Mouse (Mus musculus) neural tube, embryonic 13.5 days (tissue): ENCODE data around the gene Dazl. TPM values are rescaled to one million over a fixed set of nuclear protein-coding genes. Genes with fewer than 3 reads are reported as not detected.
A peak's percentile ranks its signal among the peaks of the same experiment; 100 is the strongest.

ENCODE experiments used
- ATAC-seq: fragments of 200-750 bp; cut with Nextera tagmentation; 2 replicates; pipeline ENCODE4 v1.8.0; 2017; ENCODE audit warnings: low read depth, mild to moderate bottlenecking, moderate TSS enrichment, moderate library complexity
- H3K27ac ChIP-seq: fragments of 300-500 bp; sonication (generic); replicated peaks from 2 replicates; pipeline ENCODE4 v1.5.1; 2015; ENCODE audit warnings: moderate library complexity, mild to moderate bottlenecking, inconsistent platforms
- H3K27me3 ChIP-seq: fragments of 300-500 bp; sonication (generic); 2 replicates; pipeline ENCODE4 v1.6.1; 2015; ENCODE audit warnings: mild to moderate bottlenecking, inconsistent platforms
- H3K36me3 ChIP-seq: fragments of 300-500 bp; sonication (generic); 2 replicates; pipeline ENCODE4 v1.6.1; 2015; ENCODE audit warnings: mild to moderate bottlenecking, inconsistent platforms
- H3K4me1 ChIP-seq: fragments of 300-500 bp; sonication (generic); replicated peaks from 2 replicates; pipeline ENCODE4 v1.6.1; 2015; ENCODE audit warnings: inconsistent platforms
- H3K4me2 ChIP-seq: fragments of 300-500 bp; sonication (generic); 2 replicates; pipeline ENCODE4 v1.6.1; 2015; ENCODE audit warnings: inconsistent platforms, mild to moderate bottlenecking, moderate library complexity
- H3K4me3 ChIP-seq: fragments of 300-500 bp; sonication (generic); 2 replicates; pipeline ENCODE4 v1.5.1; 2015; ENCODE audit warnings: mild to moderate bottlenecking, inconsistent platforms
- H3K9ac ChIP-seq: fragments of 300-500 bp; sonication (generic); 2 replicates; pipeline ENCODE4 v1.6.1; 2015; ENCODE audit warnings: moderate library complexity, mild to moderate bottlenecking, inconsistent platforms
- H3K9me3 ChIP-seq: fragments of 300-500 bp; sonication (generic); 2 replicates; pipeline ENCODE4 v1.6.1; 2016; ENCODE audit warnings: inconsistent platforms
- WGBS: fragments of 180-500 bp; shearing (Covaris S2); methylation state at CpG from one replicate; pipeline ENCODE4 v1.1.7; 2015; 5-methylcytosine and 5-hydroxymethylcytosine counted together
- polyA plus RNA-seq: library from polyadenylated mRNA; unstranded; fragments of >200 nt; fragmentation: Nextera tagmentation; extraction: Ambion mirVana; gene quantifications from 2 replicates; pipeline ENCODE4 v1.2.1, GENCODE M21; 2015

Gene Dazl
- polyA plus RNA-seq, 1 experiment from 2014 or later: 0.15 TPM

DNA sequence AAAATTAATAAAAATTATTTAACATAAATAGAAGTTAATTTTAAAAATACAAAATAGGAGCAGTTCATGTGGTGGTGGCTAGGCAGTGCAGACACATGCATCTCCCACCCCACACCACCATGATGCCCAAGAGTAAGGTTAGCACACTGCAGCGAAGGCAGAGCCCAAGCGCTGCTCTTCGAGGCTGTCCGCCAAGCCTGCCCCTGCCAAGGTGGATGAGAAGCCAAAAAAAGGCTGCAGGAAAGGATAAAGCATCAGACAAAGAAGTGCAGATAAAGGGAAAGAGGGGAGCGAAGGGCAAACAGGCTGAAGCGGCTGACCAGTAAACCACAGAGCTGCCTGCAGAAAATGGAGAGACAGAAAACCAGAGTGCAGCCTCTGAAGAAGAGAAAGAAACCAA, 32.6 kb downstream of the Dazl start:
- no peak overlapping the region for H3K4me2 ChIP-seq
- no peak overlapping the region for H3K9ac ChIP-seq
- ATAC-seq: no peak
- no peaks in the 10 kb centered on the region for H3K36me3 ChIP-seq
- no peak overlapping the region for H3K27ac ChIP-seq
- H3K4me1 ChIP-seq: no peaks in the 10 kb centered on the region
- WGBS: 93% methylated on average over 6 of the region's 6 CpGs
- H3K4me3 ChIP-seq: no peak overlapping the region
- peaks cover 10% of the 10 kb centered on the region for H3K9me3 ChIP-seq
- H3K27me3 ChIP-seq: no peaks in the 10 kb centered on the region

- H3K4me3 ChIP-seq: no peak overlapping the region
- H3K36me3 ChIP-seq: no peaks in the 10 kb centered on the region
- no peak overlapping the region for H3K9ac ChIP-seq
- no peak overlapping the region for H3K27ac ChIP-seq
- H3K4me2 ChIP-seq: no peak overlapping the region
- no peaks in the 10 kb centered on the region for H3K9me3 ChIP-seq
- no peak for ATAC-seq
- H3K4me1 ChIP-seq: no peaks in the 10 kb centered on the region; the same call in 1 of the 2 replicates
- WGBS: 82% methylated on average over 6 of the region's 6 CpGs
- H3K27me3 ChIP-seq: no peaks in the 10 kb centered on the region
Measured at GRCm38 (mm10) chr17:50246605-50247004, 46.8 kb downstream of the Dazl start.

DNA sequence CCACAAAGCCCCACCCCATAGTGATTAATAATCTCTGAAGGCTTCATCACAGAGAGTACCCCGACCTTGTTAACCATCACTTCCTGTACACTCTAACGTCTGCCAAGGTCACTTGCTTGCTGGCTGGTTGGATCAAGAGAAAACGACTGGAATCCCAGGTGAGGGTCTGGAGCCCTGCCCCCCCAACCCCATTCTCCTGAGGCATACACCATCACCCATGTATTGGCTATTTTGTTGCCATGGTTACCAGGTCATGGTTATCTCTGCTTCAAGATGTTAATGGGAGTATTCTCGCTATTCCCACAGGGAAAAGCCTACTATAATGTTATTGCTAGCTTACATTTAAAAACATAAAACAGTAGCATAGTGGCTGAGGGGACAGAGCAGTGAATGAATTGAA, 48.8 kb downstream of the Dazl start:
- ATAC-seq: peak; percentile 19; the same call in 1 of the 2 replicates
- H3K9me3 ChIP-seq: no peaks in the 10 kb centered on the region
- H3K36me3 ChIP-seq: no peaks in the 10 kb centered on the region
- H3K4me3 ChIP-seq: no peak overlapping the region
- no peaks in the 10 kb centered on the region for H3K27me3 ChIP-seq
- no peaks in the 10 kb centered on the region; the same call in 1 of the 2 replicates for H3K4me1 ChIP-seq
- no peak overlapping the region for H3K9ac ChIP-seq
- WGBS: 64% methylated on average over 4 of the region's 4 CpGs
- no peak overlapping the region for H3K4me2 ChIP-seq
- no peak overlapping the region for H3K27ac ChIP-seq

DNA sequence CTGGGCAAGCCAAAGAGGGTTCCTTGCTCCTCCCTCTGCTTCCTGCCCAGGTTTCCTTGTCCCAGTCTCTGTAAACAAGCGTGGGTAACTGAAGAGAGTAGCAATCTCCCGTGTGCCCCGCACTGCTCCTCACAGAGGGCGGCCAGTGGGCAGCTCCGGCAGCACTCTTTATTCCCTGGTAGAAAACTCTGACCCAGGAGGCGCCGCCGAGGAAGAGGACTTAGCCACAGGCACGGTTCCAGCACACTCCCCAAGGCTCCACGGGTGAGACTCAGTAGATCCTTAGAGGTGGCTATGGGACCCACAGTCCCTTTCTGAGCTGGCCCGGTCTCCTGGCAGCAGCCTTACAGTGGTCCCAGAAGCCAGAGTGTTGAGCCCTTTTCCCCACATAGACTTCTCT, 50.1 kb downstream of the Dazl start:
- Histone ChIP-seq H3K27me3 (no peaks in the 10 kb centered on the region), H3K36me3 (no peaks in the 10 kb centered on the region), H3K4me1 (no peaks in the 10 kb centered on the region; the same call in 1 of the 2 replicates), H3K4me2 (no peak overlapping the region), H3K27ac (no peak overlapping the region), H3K4me3 (no peak overlapping the region), H3K9ac (no peak overlapping the region), H3K9me3 (no peaks in the 10 kb centered on the region)
- ATAC-seq: no peak
- WGBS: 92% methylated on average over 11 of the region's 11 CpGs

DNA sequence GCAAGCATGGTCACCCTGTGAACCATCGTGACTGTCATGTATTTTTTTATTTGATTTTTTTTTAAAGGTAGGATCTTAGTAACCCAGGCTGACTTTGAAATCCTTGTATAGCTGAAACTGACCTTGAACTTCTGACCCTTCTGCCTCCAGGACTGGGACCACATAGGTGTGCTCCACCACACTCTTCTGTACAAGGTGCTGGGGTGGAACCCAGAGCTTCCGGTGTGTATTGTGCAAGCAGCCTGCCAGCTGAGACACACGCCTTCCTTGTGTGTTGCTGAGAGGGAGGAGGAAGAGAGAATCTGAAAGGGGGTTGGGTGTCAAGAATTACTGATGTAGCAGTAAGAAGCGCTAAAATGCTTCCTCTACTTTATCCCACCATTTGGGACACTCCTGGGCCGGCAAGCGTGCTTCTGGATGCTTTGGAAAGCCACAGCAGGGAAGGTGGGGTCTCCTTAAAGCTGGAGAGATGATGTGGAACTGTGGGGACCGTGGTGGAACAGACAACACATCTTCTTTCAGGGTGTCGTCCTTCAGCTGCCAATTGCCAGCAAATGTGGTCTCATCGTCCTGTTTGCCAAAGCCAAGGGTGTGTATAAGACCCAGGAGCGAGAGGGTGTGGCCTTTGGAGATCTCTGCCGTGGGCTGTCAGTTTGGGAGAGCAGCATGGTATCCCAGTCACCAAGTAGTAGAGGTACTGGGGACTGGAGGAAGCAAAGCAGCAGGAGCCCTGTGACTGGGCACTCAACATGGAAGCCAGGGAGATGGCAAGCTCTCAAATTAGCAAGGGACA, 55.4 kb downstream of the Dazl start:
- Histone ChIP-seq H3K4me2 (no peak overlapping the region), H3K9ac (no peak overlapping the region), H3K27me3 (0 out of 2 replicates have a peak, but pooled peaks cover 4% of the 10 kb centered on the region), H3K27ac (no peak overlapping the region), H3K9me3 (no peaks in the 10 kb centered on the region), H3K36me3 (no peaks in the 10 kb centered on the region), H3K4me1 (peaks cover 18% of the 10 kb centered on the region), H3K4me3 (no peak overlapping the region)
- WGBS: 70% methylated on average over 11 of the region's 11 CpGs
- no peak for ATAC-seq

- peak; percentile 86 for ATAC-seq
- peak overlapping the region; percentile 31 for H3K4me2 ChIP-seq
- no peak overlapping the region for H3K4me3 ChIP-seq
- whole genome bisulfite sequencing: 7% methylated on average over 8 of the region's 8 CpGs
- peaks cover 18% of the 10 kb centered on the region for H3K4me1 ChIP-seq
- no peaks in the 10 kb centered on the region for H3K9me3 ChIP-seq
- H3K27me3 ChIP-seq: 0 out of 2 replicates have a peak, but pooled peaks cover 4% of the 10 kb centered on the region
- no peaks in the 10 kb centered on the region for H3K36me3 ChIP-seq
- peak overlapping the region; percentile 93 for H3K27ac ChIP-seq
- H3K9ac ChIP-seq: no peak overlapping the region
Measured at GRCm38 (mm10) chr17:50237436-50237709, 56.1 kb downstream of the Dazl start.

- WGBS: 21% methylated on average over 9 of the region's 9 CpGs
- 0 out of 2 replicates have a peak, but pooled peaks cover 4% of the 10 kb centered on the region for H3K27me3 ChIP-seq
- peak overlapping the region; percentile 93 for H3K27ac ChIP-seq
- no peaks in the 10 kb centered on the region for H3K36me3 ChIP-seq
- peaks cover 18% of the 10 kb centered on the region for H3K4me1 ChIP-seq
- H3K4me2 ChIP-seq: peak overlapping the region; percentile 31
- peak overlapping the region; percentile 44 for H3K9ac ChIP-seq
- H3K4me3 ChIP-seq: no peak overlapping the region
- ATAC-seq: peak; percentile 91
- no peaks in the 10 kb centered on the region for H3K9me3 ChIP-seq
Measured at GRCm38 (mm10) chr17:50236702-50237435, 56.6 kb downstream of the Dazl start.

GRCm38 (mm10) chr17:50235943-50236701, 57.3 kb downstream of the Dazl start:
- H3K36me3 ChIP-seq: no peaks in the 10 kb centered on the region
- ATAC-seq: peak; percentile 66
- H3K4me2 ChIP-seq: no peak overlapping the region
- H3K27me3 ChIP-seq: 0 out of 2 replicates have a peak, but pooled peaks cover 4% of the 10 kb centered on the region
- peaks cover 18% of the 10 kb centered on the region for H3K4me1 ChIP-seq
- peak overlapping the region; percentile 93 for H3K27ac ChIP-seq
- no peak overlapping the region for H3K4me3 ChIP-seq
- no peak overlapping the region for H3K9ac ChIP-seq
- 36% methylated on average over 13 of the region's 13 CpGs for WGBS
- no peaks in the 10 kb centered on the region for H3K9me3 ChIP-seq

- Histone ChIP-seq H3K27me3 (0 out of 2 replicates have a peak, but pooled peaks cover 4% of the 10 kb centered on the region), H3K9me3 (no peaks in the 10 kb centered on the region), H3K27ac (no peak overlapping the region), H3K4me2 (no peak overlapping the region), H3K9ac (no peak overlapping the region), H3K36me3 (no peaks in the 10 kb centered on the region), H3K4me3 (no peak overlapping the region), H3K4me1 (peaks cover 18% of the 10 kb centered on the region)
- 89% methylated on average over 5 of the region's 5 CpGs for WGBS
- ATAC-seq: no peak
Measured at GRCm38 (mm10) chr17:50233956-50234355, 59.5 kb downstream of the Dazl start.

DNA sequence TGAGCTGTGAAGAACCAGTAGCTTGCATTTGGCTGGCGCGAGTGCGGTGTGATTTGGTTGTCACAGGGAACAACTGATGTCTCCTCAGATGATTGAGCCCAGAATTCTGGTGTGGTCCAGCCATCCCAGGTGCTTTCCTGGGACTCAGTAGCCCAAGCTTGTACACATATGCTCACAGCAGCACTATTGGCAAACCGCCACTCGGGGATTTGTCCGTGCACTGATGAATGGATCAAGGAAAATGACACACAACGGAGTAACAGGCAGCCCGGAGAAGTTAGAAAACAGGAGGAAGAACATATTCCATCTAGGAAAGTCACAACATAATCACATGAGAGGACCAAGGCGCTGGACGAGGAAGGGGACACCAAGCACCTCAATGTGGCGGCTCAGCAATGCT, 60.6 kb downstream of the Dazl start:
- H3K4me2 ChIP-seq: no peak overlapping the region
- no peak overlapping the region for H3K27ac ChIP-seq
- WGBS: 86% methylated on average over 11 of the region's 11 CpGs
- no peaks in the 10 kb centered on the region for H3K9me3 ChIP-seq
- H3K36me3 ChIP-seq: no peaks in the 10 kb centered on the region
- 0 out of 2 replicates have a peak, but pooled peaks cover 1% of the 10 kb centered on the region for H3K27me3 ChIP-seq
- H3K9ac ChIP-seq: no peak overlapping the region
- H3K4me3 ChIP-seq: no peak overlapping the region
- peaks cover 15% of the 10 kb centered on the region for H3K4me1 ChIP-seq
- ATAC-seq: no peak

DNA sequence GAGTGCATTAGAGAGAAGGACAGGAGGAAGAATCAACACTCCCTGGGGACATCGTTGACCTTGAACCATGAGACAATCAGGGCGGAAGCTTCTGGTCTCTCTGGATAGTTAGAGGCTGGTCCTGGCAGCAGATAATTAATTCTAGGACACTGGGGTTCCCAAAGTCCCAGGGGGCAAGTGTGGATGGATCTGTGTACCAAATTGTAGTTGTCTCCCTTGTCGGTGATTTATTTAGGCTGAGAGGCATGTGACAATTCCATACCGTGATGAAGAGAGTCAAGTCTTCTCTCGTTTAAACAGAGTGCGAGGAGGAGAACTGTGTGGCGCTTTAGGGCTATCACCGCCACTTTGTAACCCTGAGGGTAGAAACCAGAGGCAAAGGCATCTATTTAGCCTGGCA, 62.2 kb downstream of the Dazl start:
- Histone ChIP-seq H3K4me3 (no peak overlapping the region), H3K9ac (no peak overlapping the region), H3K4me1 (peaks cover 7% of the 10 kb centered on the region), H3K4me2 (no peak overlapping the region), H3K27me3 (no peaks in the 10 kb centered on the region), H3K9me3 (no peaks in the 10 kb centered on the region), H3K27ac (no peak overlapping the region), H3K36me3 (no peaks in the 10 kb centered on the region)
- WGBS: 72% methylated on average over 8 of the region's 8 CpGs
- no peak for ATAC-seq

DNA sequence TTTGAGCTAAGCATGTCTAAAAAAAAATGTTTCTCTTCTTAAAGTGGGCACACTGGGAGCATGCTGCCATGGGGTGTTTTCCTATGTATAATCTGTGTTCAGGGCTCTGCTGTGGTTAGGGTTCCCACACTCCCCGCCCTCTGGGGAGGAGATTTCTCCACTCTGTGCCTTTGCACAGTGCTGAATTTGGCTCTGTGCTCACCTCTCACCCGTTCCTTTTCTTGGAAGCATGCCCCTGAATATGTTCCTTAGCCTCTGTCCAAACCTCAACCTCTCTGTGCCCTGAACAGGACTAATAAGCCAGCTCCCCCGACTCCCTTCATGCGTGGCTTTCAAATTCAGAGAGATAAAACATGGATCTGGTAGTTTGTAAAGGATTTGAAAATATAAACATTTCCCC, 63.9 kb downstream of the Dazl start:
- Histone ChIP-seq H3K9ac (no peak overlapping the region), H3K27me3 (no peaks in the 10 kb centered on the region), H3K4me2 (no peak overlapping the region), H3K4me3 (no peak overlapping the region), H3K36me3 (no peaks in the 10 kb centered on the region), H3K9me3 (no peaks in the 10 kb centered on the region), H3K27ac (no peak overlapping the region), H3K4me1 (0 out of 2 replicates have a peak, but pooled peaks cover 4% of the 10 kb centered on the region)
- ATAC-seq: no peak
- WGBS: 87% methylated on average over 4 of the region's 4 CpGs
